Mouse (Mus musculus) kidney, adult 2 months (tissue): ENCODE measurements at regions not wholly inside any gene's neighbourhood (a gene's known extent, or its start where the extent isn't known, plus 50 kb on each side); places are given as distances from the start of the nearest gene placed in this dataset.

Experiments
- CTCF ChIP-seq: fragments of 200-500 bp; conservative IDR thresholded peaks from 2 replicates; pipeline ENCODE4 v1.5.1; 2011; ENCODE audit warnings: low read depth, mild to moderate bottlenecking, control low read depth, low read length, moderate library complexity, mixed read lengths; ENCODE audit not compliant: insufficient read depth, insufficient read length
- POLR2A ChIP-seq: fragments of 200-500 bp; IDR thresholded peaks from one replicate; pipeline ENCODE4 v1.6.1; 2011; ENCODE audit warnings: low read depth, low read length, control low read depth

- no peak for TF ChIP-seq CTCF
- no peak for TF ChIP-seq POLR2A
Measured at GRCm38 (mm10) chr10:124570746-124571145, 818.5 kb downstream of the Slc16a7 start.
